Mouse (Mus musculus) kidney, embryonic 14.5 days (tissue): ENCODE measurements at regions not wholly inside any gene's neighbourhood (a gene's known extent, or its start where the extent isn't known, plus 50 kb on each side); places are given as distances from the start of the nearest gene placed in this dataset.
A peak's percentile ranks its signal among the peaks of the same experiment; 100 is the strongest.

Experiments
- ATAC-seq: fragments of 200-750 bp; cut with Nextera tagmentation; 2 replicates; pipeline ENCODE4 v1.8.0; 2017; ENCODE audit warnings: moderate number of reproducible peaks, mild to moderate bottlenecking, moderate TSS enrichment, moderate library complexity; ENCODE audit not compliant: low FRiP score, low TSS enrichment
- H3K27ac ChIP-seq: fragments of 300-500 bp; sonication (generic); 2 replicates; pipeline ENCODE4 v1.5.1; 2014; ENCODE audit warnings: low read depth, mild to moderate bottlenecking, low read length, moderate library complexity, mixed read lengths
- H3K27me3 ChIP-seq: fragments of 300-500 bp; sonication (generic); 2 replicates; pipeline ENCODE4 v1.6.1; 2014; ENCODE audit warnings: mild to moderate bottlenecking, low read length; ENCODE audit not compliant: control insufficient read depth, insufficient read depth
- H3K36me3 ChIP-seq: fragments of 300-500 bp; sonication (generic); 2 replicates; pipeline ENCODE4 v1.6.1; 2014; ENCODE audit warnings: low read length, mixed read lengths; ENCODE audit not compliant: control insufficient read depth, insufficient read depth
- H3K4me1 ChIP-seq: fragments of 300-500 bp; sonication (generic); 2 replicates; pipeline ENCODE4 v1.6.1; 2014; ENCODE audit warnings: low read length, mixed read lengths; ENCODE audit not compliant: control insufficient read depth, insufficient read depth
- H3K4me2 ChIP-seq: fragments of 300-500 bp; sonication (generic); replicated peaks from 2 replicates; pipeline ENCODE4 v1.6.1; 2014; ENCODE audit warnings: low read depth, mild to moderate bottlenecking, low read length
- H3K4me3 ChIP-seq: fragments of 300-500 bp; sonication (generic); 2 replicates; pipeline ENCODE4 v1.5.1; 2014; ENCODE audit warnings: mild to moderate bottlenecking, low read length
- H3K9ac ChIP-seq: fragments of 300-500 bp; sonication (generic); 2 replicates; pipeline ENCODE4 v1.6.1; 2014; ENCODE audit warnings: low read depth, mild to moderate bottlenecking, low read length, moderate library complexity
- H3K9me3 ChIP-seq: fragments of 300-500 bp; sonication (generic); 2 replicates; pipeline ENCODE4 v1.6.1; 2016; ENCODE audit warnings: low read length; ENCODE audit not compliant: control insufficient read depth
- WGBS: fragments of 180-500 bp; shearing (Covaris S2); extraction: QIAGEN DNeasy Blood & Tissue Kit; methylation state at CpG from one replicate; pipeline ENCODE4 v1.1.7; 2014; 5-methylcytosine and 5-hydroxymethylcytosine counted together

DNA sequence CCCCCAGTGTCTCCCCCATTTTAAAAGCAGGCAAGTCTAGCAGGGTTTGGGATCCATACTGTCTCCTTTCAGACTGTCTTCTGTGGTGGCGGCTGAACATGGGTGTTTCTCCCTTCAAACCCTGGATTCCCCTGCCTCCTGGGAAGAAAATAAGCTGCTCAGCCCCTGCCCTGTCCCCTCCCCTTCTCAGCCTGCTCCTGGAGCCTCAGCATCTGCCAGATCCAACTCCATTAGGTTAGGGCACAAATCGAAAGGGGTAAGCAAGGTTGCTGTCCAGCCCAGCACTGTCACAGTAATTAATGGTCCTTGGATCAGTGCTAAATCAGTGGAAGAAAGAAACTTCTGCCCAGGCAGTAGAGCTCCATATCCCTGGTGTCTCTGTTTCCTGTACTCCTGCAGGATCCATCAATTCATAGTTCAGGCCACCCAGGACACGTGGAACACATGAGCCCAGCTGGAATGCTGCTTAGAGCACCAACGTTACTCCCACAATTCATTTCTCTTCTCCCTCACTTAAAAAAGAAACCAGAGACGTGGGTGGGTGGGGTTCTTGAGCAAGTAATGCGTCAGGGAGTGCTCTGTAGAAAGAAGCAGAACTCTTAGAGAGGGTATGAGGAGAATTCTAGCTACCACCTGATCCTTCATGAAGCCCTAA lies 93.0 kb upstream of the Adpgk start:
- no peaks in the 10 kb centered on the region for H3K27me3 ChIP-seq
- H3K9ac ChIP-seq: no peak overlapping the region
- no peak overlapping the region for H3K4me3 ChIP-seq
- no peaks in the 10 kb centered on the region for H3K9me3 ChIP-seq
- H3K4me1 ChIP-seq: 0 out of 2 replicates have a peak, but pooled peaks cover 14% of the 10 kb centered on the region
- H3K27ac ChIP-seq: no peak overlapping the region
- no peaks in the 10 kb centered on the region for H3K36me3 ChIP-seq
- WGBS: 19% methylated on average over 6 of the region's 6 CpGs
- no peak for ATAC-seq
- no peak overlapping the region for H3K4me2 ChIP-seq

GRCm38 (mm10) chr9:59197506-59197905 lies 93.9 kb upstream of the Adpgk start:
- Histone ChIP-seq H3K27me3 (no peaks in the 10 kb centered on the region), H3K36me3 (no peaks in the 10 kb centered on the region), H3K4me2 (no peak overlapping the region), H3K9me3 (no peaks in the 10 kb centered on the region), H3K4me1 (0 out of 2 replicates have a peak, but pooled peaks cover 14% of the 10 kb centered on the region), H3K27ac (no peak overlapping the region), H3K4me3 (no peak overlapping the region), H3K9ac (no peak overlapping the region)
- ATAC-seq: no peak
- 83% methylated on average over 12 of the region's 12 CpGs for WGBS

GRCm38 (mm10) chr9:59193971-59194370 lies 97.4 kb upstream of the Adpgk start:
- H3K4me3 ChIP-seq: no peak overlapping the region
- no peaks in the 10 kb centered on the region for H3K9me3 ChIP-seq
- no peaks in the 10 kb centered on the region for H3K27me3 ChIP-seq
- no peak overlapping the region for H3K4me2 ChIP-seq
- 93% methylated on average over 11 of the region's 11 CpGs for WGBS
- 0 out of 2 replicates have a peak, but pooled peaks cover 9% of the 10 kb centered on the region for H3K4me1 ChIP-seq
- no peak overlapping the region for H3K27ac ChIP-seq
- no peaks in the 10 kb centered on the region for H3K36me3 ChIP-seq
- no peak for ATAC-seq
- H3K9ac ChIP-seq: no peak overlapping the region

DNA sequence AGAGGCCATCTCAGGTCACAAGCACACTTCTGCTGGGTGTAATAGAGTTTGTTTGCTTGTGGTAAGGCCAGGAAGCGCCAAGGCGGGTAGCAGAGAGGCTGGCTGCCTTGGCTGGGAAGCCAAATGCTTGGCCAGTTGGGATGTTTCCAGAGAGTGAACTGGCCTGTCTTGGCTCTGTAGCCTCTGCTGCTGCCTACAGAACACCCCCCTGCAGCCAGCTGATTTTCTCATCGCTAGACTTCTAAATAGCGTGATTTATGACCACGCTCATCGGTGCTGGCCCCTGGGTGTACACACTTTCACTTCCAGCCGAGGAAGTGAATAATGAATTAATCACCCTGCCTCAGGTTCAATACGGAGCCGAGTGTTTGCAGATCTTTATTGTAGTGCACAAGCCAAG lies 102.2 kb upstream of the Adpgk start:
- no peak overlapping the region for H3K27ac ChIP-seq
- no peaks in the 10 kb centered on the region for H3K4me1 ChIP-seq
- ATAC-seq: no peak

DNA sequence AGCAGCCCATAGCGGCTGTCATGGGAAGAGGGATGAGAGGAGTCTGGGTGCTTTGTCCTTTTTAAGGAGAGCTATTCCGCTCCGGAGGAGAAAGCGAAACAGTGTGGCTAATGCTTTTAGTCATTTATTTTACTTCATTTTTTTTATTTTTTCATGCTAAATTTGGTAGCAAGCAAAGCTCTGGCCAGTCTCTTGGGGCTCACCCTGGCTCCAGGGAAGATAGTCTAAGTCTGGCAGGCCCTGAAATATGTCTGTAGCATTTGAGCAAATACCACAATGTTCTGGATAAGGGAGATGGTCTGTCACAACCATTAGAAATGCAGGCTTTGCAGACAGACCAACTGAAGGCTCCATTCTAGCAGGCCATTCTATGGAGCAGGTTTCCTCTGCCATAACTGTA lies 102.9 kb upstream of the Adpgk start:
- H3K27me3 ChIP-seq: no peaks in the 10 kb centered on the region
- no peak overlapping the region for H3K4me2 ChIP-seq
- H3K36me3 ChIP-seq: no peaks in the 10 kb centered on the region
- ATAC-seq: no peak
- no peak overlapping the region for H3K27ac ChIP-seq
- H3K4me1 ChIP-seq: no peaks in the 10 kb centered on the region
- WGBS: 88% methylated on average over 4 of the region's 4 CpGs
- H3K4me3 ChIP-seq: no peak overlapping the region
- H3K9me3 ChIP-seq: no peaks in the 10 kb centered on the region
- H3K9ac ChIP-seq: no peak overlapping the region

More for the DNA sequence above, 102.2 kb upstream of the Adpgk start:
- no peak overlapping the region for H3K9ac ChIP-seq
- H3K27me3 ChIP-seq: no peaks in the 10 kb centered on the region
- H3K4me2 ChIP-seq: peak overlapping the region; percentile 13; the same call in 1 of the 2 replicates
- 27% methylated on average over 9 of the region's 9 CpGs for WGBS
- H3K36me3 ChIP-seq: no peaks in the 10 kb centered on the region
- no peaks in the 10 kb centered on the region for H3K9me3 ChIP-seq
- H3K4me3 ChIP-seq: no peak overlapping the region

GRCm38 (mm10) chr9:59186326-59186725 lies 105.0 kb upstream of the Adpgk start:
- WGBS: 72% methylated on average over 4 of the region's 4 CpGs
- H3K9me3 ChIP-seq: no peaks in the 10 kb centered on the region
- no peaks in the 10 kb centered on the region for H3K27me3 ChIP-seq
- H3K36me3 ChIP-seq: no peaks in the 10 kb centered on the region
- 0 out of 2 replicates have a peak, but pooled peaks cover 3% of the 10 kb centered on the region for H3K4me1 ChIP-seq
- no peak overlapping the region for H3K9ac ChIP-seq
- no peak for ATAC-seq
- no peak overlapping the region for H3K4me2 ChIP-seq
- no peak overlapping the region for H3K4me3 ChIP-seq
- H3K27ac ChIP-seq: no peak overlapping the region

- 62% methylated on average over 3 of the region's 3 CpGs for WGBS
Observed at GRCm38 (mm10) chr9:59184089-59184488, 107.3 kb upstream of the Adpgk start.

GRCm38 (mm10) chr9:59182906-59183305 lies 108.5 kb upstream of the Adpgk start:
- no peak for ATAC-seq
- no peak overlapping the region for H3K27ac ChIP-seq
- no peak overlapping the region for H3K9ac ChIP-seq
- H3K9me3 ChIP-seq: no peaks in the 10 kb centered on the region
- H3K4me2 ChIP-seq: no peak overlapping the region
- whole genome bisulfite sequencing: 64% methylated on average over 6 of the region's 6 CpGs
- no peak overlapping the region for H3K4me3 ChIP-seq
- no peaks in the 10 kb centered on the region for H3K36me3 ChIP-seq
- H3K27me3 ChIP-seq: no peaks in the 10 kb centered on the region
- 0 out of 2 replicates have a peak, but pooled peaks cover 3% of the 10 kb centered on the region for H3K4me1 ChIP-seq

More at GRCm38 (mm10) chr9:59184089-59184488, 107.3 kb upstream of the Adpgk start:
- H3K36me3 ChIP-seq: no peaks in the 10 kb centered on the region
- H3K4me2 ChIP-seq: no peak overlapping the region
- ATAC-seq: no peak
- H3K4me3 ChIP-seq: no peak overlapping the region
- H3K4me1 ChIP-seq: 0 out of 2 replicates have a peak, but pooled peaks cover 3% of the 10 kb centered on the region
- H3K27me3 ChIP-seq: no peaks in the 10 kb centered on the region
- H3K27ac ChIP-seq: no peak overlapping the region
- no peak overlapping the region for H3K9ac ChIP-seq
- no peaks in the 10 kb centered on the region for H3K9me3 ChIP-seq

DNA sequence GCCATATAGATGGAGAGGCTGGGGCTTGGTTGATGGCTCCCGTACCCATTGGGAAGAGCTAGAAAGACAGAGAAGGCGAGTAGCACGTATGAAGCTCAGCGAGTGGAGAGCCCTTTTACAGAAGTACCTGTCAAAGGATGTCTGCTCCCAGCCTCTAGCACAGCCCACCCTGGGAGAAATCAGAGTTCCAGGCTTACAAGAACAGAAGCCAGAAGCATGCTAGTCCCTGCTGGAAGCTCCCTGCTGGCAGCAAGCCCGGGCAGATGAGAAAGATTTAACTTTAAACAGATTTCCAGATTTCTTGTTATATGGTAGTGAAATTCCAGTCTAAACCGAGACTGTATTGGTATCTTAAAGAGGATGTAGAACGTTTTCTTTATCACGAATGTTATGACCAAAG lies 108.9 kb upstream of the Adpgk start:
- 0 out of 2 replicates have a peak, but pooled peaks cover 3% of the 10 kb centered on the region for H3K4me1 ChIP-seq
- no peak overlapping the region for H3K27ac ChIP-seq
- no peak overlapping the region for H3K4me3 ChIP-seq
- H3K36me3 ChIP-seq: no peaks in the 10 kb centered on the region
- no peaks in the 10 kb centered on the region for H3K27me3 ChIP-seq
- no peak overlapping the region for H3K4me2 ChIP-seq
- no peak for ATAC-seq
- 69% methylated on average over 8 of the region's 8 CpGs for WGBS
- H3K9me3 ChIP-seq: no peaks in the 10 kb centered on the region
- H3K9ac ChIP-seq: no peak overlapping the region
